Mouse (Mus musculus) MEL (cell line): ENCODE data around the gene Lhpp. TPM values are rescaled to one million over a fixed set of nuclear protein-coding genes. Genes with fewer than 3 reads are reported as not detected.

Experiments
- DNase-seq: peaks from one replicate; pipeline ENCODE4 v3.0.0; 2011; ENCODE audit warnings: low read depth, low spot score
- H3K27ac ChIP-seq: 2 replicates; pipeline ENCODE4 v1.5.1; 2012; ENCODE audit warnings: low read depth, mild to moderate bottlenecking, control low read depth, low read length, moderate library complexity; ENCODE audit not compliant: control insufficient read depth
- H3K27me3 ChIP-seq, 2 experiments: fragments of 150-350 bp in 1 of 2; sonication (generic) in 1 of 2; 2 replicates each; pipeline ENCODE4 v1.6.1; 2012; ENCODE audit warnings: low read length in 2 of 2, mild to moderate bottlenecking in 2 of 2, improper control_type of control experiment in 1 of 2, moderate library complexity in 1 of 2; ENCODE audit not compliant: insufficient read depth in 2 of 2, control insufficient read depth in 1 of 2
- H3K36me3 ChIP-seq, 2 experiments: 2 replicates each; pipeline ENCODE4 v1.6.1; 2012 to 2014; ENCODE audit warnings: low read length in 2 of 2, improper control_type of control experiment in 1 of 2, inconsistent platforms in 1 of 2, mild to moderate bottlenecking in 1 of 2; ENCODE audit not compliant: insufficient read depth in 2 of 2, control insufficient read depth in 1 of 2
- H3K4me1 ChIP-seq, 2 experiments: fragments of 150-350 bp in 1 of 2; sonication (generic) in 1 of 2; 2 replicates each; pipeline ENCODE4 v1.6.1; 2012; ENCODE audit warnings: low read length in 2 of 2, improper control_type of control experiment in 1 of 2, mild to moderate bottlenecking in 1 of 2; ENCODE audit not compliant: insufficient read depth in 2 of 2, control insufficient read depth in 1 of 2
- H3K4me3 ChIP-seq, 2 experiments: fragments of 150-350 bp in 1 of 2; sonication (generic) in 1 of 2; 2 replicates each; pipeline ENCODE4 v1.5.1; 2012; ENCODE audit warnings: low read depth in 2 of 2, low read length in 2 of 2, mild to moderate bottlenecking in 2 of 2, moderate library complexity in 2 of 2, control low read depth in 1 of 2, improper control_type of control experiment in 1 of 2; ENCODE audit not compliant: control insufficient read depth in 1 of 2, insufficient read depth in 1 of 2
- H3K79me2 ChIP-seq: 2 replicates; pipeline ENCODE4 v1.6.1; 2012; ENCODE audit warnings: mild to moderate bottlenecking, low read length, moderate library complexity; ENCODE audit not compliant: control insufficient read depth, poor library complexity, insufficient read depth
- H3K9ac ChIP-seq: 2 replicates; pipeline ENCODE4 v1.6.1; 2012; ENCODE audit warnings: low read depth, mild to moderate bottlenecking, control low read depth, low read length, moderate library complexity; ENCODE audit not compliant: control insufficient read depth, poor library complexity, severe bottlenecking
- H3K9me3 ChIP-seq: fragments of 150-350 bp; sonication (generic); replicated peaks from 2 replicates; pipeline ENCODE4 v1.6.1; 2012; ENCODE audit warnings: mild to moderate bottlenecking, low read length, improper control_type of control experiment, moderate library complexity; ENCODE audit not compliant: insufficient read depth
- CTCF ChIP-seq, 3 experiments: IDR thresholded peaks in 2 of 3; conservative IDR thresholded peaks in 1 of 3; 2 replicates each; pipeline ENCODE4 v1.5.1; 2011 to 2012; ENCODE audit warnings: low read length in 3 of 3, low read depth in 2 of 3, mild to moderate bottlenecking in 2 of 3, improper control_type of control experiment in 1 of 3, inconsistent platforms in 1 of 3, mixed read lengths in 1 of 3, moderate library complexity in 1 of 3; ENCODE audit not compliant: control insufficient read depth in 1 of 3, insufficient read depth in 1 of 3, poor library complexity in 1 of 3, severe bottlenecking in 1 of 3
- E2F4 ChIP-seq: IDR thresholded peaks from 2 replicates; pipeline ENCODE4 v1.6.1; 2011; ENCODE audit warnings: low read depth, low read length, improper control_type of control experiment, borderline replicate concordance
- ELF1 ChIP-seq: IDR thresholded peaks from 2 replicates; pipeline ENCODE4 v1.6.1; 2014; ENCODE audit warnings: low read depth, mild to moderate bottlenecking, inconsistent platforms, low read length, improper control_type of control experiment, moderate library complexity
- GABPA ChIP-seq: IDR thresholded peaks from 2 replicates; pipeline ENCODE4 v1.6.1; 2012; ENCODE audit warnings: low read depth, mild to moderate bottlenecking, inconsistent platforms, low read length, improper control_type of control experiment, moderate library complexity
- MAFK ChIP-seq: IDR thresholded peaks from 2 replicates; pipeline ENCODE4 v1.6.1; 2011; ENCODE audit warnings: low read depth, mild to moderate bottlenecking, low read length, improper control_type of control experiment, borderline replicate concordance
- MAX ChIP-seq: IDR thresholded peaks from 2 replicates; pipeline ENCODE4 v1.6.1; 2011; ENCODE audit warnings: low read length, improper control_type of control experiment
- MAZ ChIP-seq: IDR thresholded peaks from 2 replicates; pipeline ENCODE4 v1.6.1; 2012; ENCODE audit warnings: low read depth, mild to moderate bottlenecking, inconsistent platforms, low read length, improper control_type of control experiment
- MYB ChIP-seq: IDR thresholded peaks from 2 replicates; pipeline ENCODE4 v1.6.1; 2011; ENCODE audit warnings: mild to moderate bottlenecking, low read depth, low read length, improper control_type of control experiment
- MYC ChIP-seq: IDR thresholded peaks from 2 replicates; pipeline ENCODE4 v1.6.1; 2011; ENCODE audit warnings: low read depth, mild to moderate bottlenecking, low read length, improper control_type of control experiment, moderate library complexity
- NRF1 ChIP-seq: IDR thresholded peaks from 2 replicates; pipeline ENCODE4 v1.6.1; 2014; ENCODE audit warnings: low read depth, mild to moderate bottlenecking, inconsistent platforms, low read length, improper control_type of control experiment, moderate library complexity; ENCODE audit not compliant: poor library complexity, insufficient read depth, severe bottlenecking
- POLR2AphosphoS2 ChIP-seq: IDR thresholded peaks from 2 replicates; pipeline ENCODE4 v1.6.1; 2011; ENCODE audit warnings: low read length, improper control_type of control experiment
- RCOR1 ChIP-seq: IDR thresholded peaks from 2 replicates; pipeline ENCODE4 v1.6.1; 2012; ENCODE audit warnings: low read depth, mild to moderate bottlenecking, inconsistent platforms, low read length, improper control_type of control experiment
- SIN3A ChIP-seq: IDR thresholded peaks from 2 replicates; pipeline ENCODE4 v1.6.1; 2012; ENCODE audit warnings: low read length, improper control_type of control experiment, inconsistent platforms
- SMC3 ChIP-seq: IDR thresholded peaks from 2 replicates; pipeline ENCODE4 v1.6.1; 2011; ENCODE audit warnings: low read depth, low read length, improper control_type of control experiment
- TBP ChIP-seq: IDR thresholded peaks from 2 replicates; pipeline ENCODE4 v1.8.0; 2011; ENCODE audit warnings: low read depth, low read length, improper control_type of control experiment
- UBTF ChIP-seq: IDR thresholded peaks from 2 replicates; pipeline ENCODE4 v1.6.1; 2012; ENCODE audit warnings: low read depth, mild to moderate bottlenecking, inconsistent platforms, low read length, improper control_type of control experiment, moderate library complexity, borderline replicate concordance; ENCODE audit not compliant: insufficient read depth
- USF1 ChIP-seq: IDR thresholded peaks from 2 replicates; pipeline ENCODE4 v1.6.1; 2014; ENCODE audit warnings: low read depth, mild to moderate bottlenecking, inconsistent platforms, low read length, improper control_type of control experiment, moderate library complexity
- ZC3H11A ChIP-seq: IDR thresholded peaks from 2 replicates; pipeline ENCODE4 v1.6.1; 2012; ENCODE audit warnings: low read depth, mild to moderate bottlenecking, inconsistent platforms, low read length, improper control_type of control experiment
- ZKSCAN1 ChIP-seq: IDR thresholded peaks from 2 replicates; pipeline ENCODE4 v1.6.1; 2012; ENCODE audit warnings: low read depth, mild to moderate bottlenecking, inconsistent platforms, low read length, improper control_type of control experiment, moderate library complexity
- ZNF384 ChIP-seq: IDR thresholded peaks from 2 replicates; pipeline ENCODE4 v1.6.1; 2012; ENCODE audit warnings: low read depth, mild to moderate bottlenecking, inconsistent platforms, low read length, improper control_type of control experiment
- polyA plus RNA-seq, 2 experiments: library from polyadenylated mRNA; stranded (reverse) in 1 of 2; unstranded in 1 of 2; fragments of >175 nt in 1 of 2; fragments of >200 nt in 1 of 2; gene quantifications; 2 replicates each; pipeline versions ENCODE4 v1.2.1 to v1.2.4; 2012; ENCODE audit warnings: low replicate concordance in 2 of 2, low read depth in 1 of 2; ENCODE audit not compliant: insufficient read length in 2 of 2, insufficient read depth in 1 of 2, missing spikeins in 1 of 2
- total RNA-seq: library from RNA; depleted of rRNA; stranded (reverse); fragments of 300-350 nt; gene quantifications from 2 replicates; pipeline ENCODE4 v1.2.3, GENCODE M21; 2012

Gene Lhpp
- total and polyA plus RNA-seq, 3 experiments = 31.0 to 39.3 TPM; not detected in 1

DNA sequence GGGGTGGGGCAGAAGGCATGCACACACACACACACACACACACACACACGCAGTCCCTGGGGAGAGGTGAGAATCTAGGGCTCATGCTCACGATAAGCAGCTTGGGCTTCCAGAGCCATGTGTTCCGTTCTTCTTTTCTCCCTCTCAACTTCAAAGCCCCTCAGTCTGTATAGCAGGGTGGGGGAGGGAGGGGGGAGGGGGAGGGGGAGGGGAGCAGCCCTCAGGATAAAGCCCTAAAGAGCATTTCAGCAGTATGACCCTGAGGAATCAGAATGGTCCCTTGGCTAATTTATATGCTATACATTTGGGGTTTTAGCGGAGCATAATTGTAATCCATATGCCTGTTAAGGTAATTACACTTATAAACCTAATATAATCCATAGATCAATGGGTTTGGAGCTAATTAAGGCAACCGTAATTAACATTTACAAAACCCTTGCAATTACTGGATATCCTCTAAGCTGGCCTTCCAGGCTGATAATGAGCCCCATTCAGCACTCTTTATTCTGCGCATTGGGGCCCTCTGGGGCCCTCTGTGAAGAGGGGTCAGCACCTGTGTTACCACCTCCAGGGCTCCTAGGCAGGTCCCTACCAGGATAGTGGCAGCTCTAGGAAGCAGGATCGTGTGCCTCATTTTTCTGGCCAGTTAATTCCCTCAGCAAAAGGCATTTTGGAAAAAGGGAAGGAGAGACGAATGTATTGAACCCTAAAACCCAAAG, 55.4 kb downstream of the Lhpp start:
- no peaks in the 10 kb centered on the region for H3K79me2 ChIP-seq
- no peak overlapping the region for H3K9ac ChIP-seq
- H3K27me3 ChIP-seq = no peaks in the 10 kb centered on the region
- DNase-seq = no peak
- no peaks in the 10 kb centered on the region for H3K9me3 ChIP-seq
- H3K27ac ChIP-seq = no peak overlapping the region
- no peak overlapping the region for H3K4me3 ChIP-seq
- TF ChIP-seq E2F4 (no peak), CTCF (IDR thresholded peaks at IDR 0.05 in 2 of 3, conservative IDR thresholded peaks at IDR 0.05 in 1 of 3; ENCODE audit: control insufficient read depth in 1 of 3, insufficient read depth in 1 of 3, low read depth in 2 of 3, low read length in 3 of 3, poor library complexity in 1 of 3, severe bottlenecking in 1 of 3) (no peak), MAX (no peak), MAFK (no peak), USF1 (no peak), UBTF (no peak), MAZ (no peak), RCOR1 (no peak), SMC3 (no peak), ZNF384 (no peak), POLR2AphosphoS2 (no peak), SIN3A (no peak), MYC (no peak), TBP (no peak), GABPA (no peak), NRF1 (no peak), ZC3H11A (no peak)
- no peaks in the 10 kb centered on the region for H3K4me1 ChIP-seq
- H3K36me3 ChIP-seq = no peaks in the 10 kb centered on the region

DNA sequence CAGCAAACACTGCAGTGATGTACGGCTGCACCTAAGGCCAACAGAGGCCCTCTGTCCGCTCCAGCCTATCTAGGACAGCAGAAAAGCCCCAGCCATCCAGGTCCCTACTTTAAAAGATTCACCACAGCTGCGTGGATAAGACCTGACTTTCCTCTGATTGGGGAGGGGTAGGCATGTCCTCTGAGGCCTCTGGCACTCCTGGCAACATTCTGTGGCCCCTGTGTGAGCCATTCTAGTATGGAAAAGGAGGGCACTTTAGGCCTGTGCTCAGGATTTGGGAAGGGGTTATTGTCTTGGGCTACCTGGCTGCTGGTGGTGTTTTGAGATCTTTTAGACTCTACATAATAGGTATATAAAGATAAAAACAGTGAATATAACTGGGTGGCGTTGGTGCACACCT, 56.1 kb downstream of the Lhpp start:
- H3K36me3 ChIP-seq = no peaks in the 10 kb centered on the region
- no peak overlapping the region for H3K27ac ChIP-seq

More for the DNA sequence above, 56.1 kb downstream of the Lhpp start:
- Histone ChIP-seq H3K9ac (no peak overlapping the region), H3K4me3 (no peak overlapping the region), H3K27me3 (no peaks in the 10 kb centered on the region), H3K9me3 (no peaks in the 10 kb centered on the region), H3K79me2 (no peaks in the 10 kb centered on the region), H3K4me1 (no peaks in the 10 kb centered on the region)
- TF ChIP-seq MYB = no peak
- TF ChIP-seq ELF1 = no peak
- no peak for TF ChIP-seq ZKSCAN1
- DNase-seq = no peak
